Mouse (Mus musculus): Measurements from ENCODE around the gene Gp1ba. TPM values are rescaled to one million over a fixed set of nuclear protein-coding genes. Genes with fewer than 3 reads are reported as not detected.

Gp1ba gene
- polyA plus RNA-seq, 1 experiment = 0.03 TPM

DNA sequence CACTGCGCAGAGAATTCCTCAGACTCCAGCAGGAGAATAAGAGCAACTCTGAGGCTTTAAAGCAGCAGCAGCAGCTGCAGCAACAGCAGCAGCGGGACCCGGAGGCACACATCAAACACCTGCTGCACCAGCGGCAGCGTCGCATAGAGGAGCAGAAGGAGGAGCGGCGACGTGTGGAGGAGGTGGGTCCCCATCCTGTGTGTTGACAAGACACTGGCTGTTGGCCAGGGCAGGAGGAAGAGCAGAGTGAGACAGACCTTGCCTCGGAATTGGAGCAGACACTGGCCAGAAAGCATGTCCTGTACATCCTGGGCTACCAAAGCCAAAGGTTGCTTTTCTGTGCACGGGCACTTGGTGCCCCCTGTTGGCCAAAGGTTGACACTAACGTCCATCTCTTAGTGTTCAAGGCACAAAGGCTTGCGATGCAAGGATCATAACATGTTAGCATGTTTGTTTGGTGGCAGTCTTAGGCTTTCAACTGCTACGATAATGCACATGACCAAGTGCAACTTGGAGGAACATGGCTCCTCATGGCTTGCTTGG is 33.8 kb upstream of the Gp1ba start:
- H3K27me3 ChIP-seq (replicated peaks; ENCODE audit: control insufficient read depth, insufficient read depth, low read length) = no peaks in the 10 kb centered on the region
- H3K27ac ChIP-seq (ENCODE audit: insufficient read depth, low read depth, low read length) = no peak overlapping the region
- H3K4me1 ChIP-seq (ENCODE audit: control insufficient read depth, insufficient read depth, low read length) = no peaks in the 10 kb centered on the region
- H3K36me3 ChIP-seq (ENCODE audit: control insufficient read depth, insufficient read depth, low read length) = no peaks in the 10 kb centered on the region; the same call in none of the 2 replicates
- WGBS = 53% methylated on average over 14 of the region's 14 CpGs
- TF ChIP-seq POLR2A (IDR thresholded peaks at IDR 0.05; ENCODE audit: low read depth, low read length) (no peak), CTCF (conservative IDR thresholded peaks at IDR 0.05; ENCODE audit: insufficient read depth, insufficient read length, low read depth, low read length) (peak; percentile 97)
- DNase-seq = peak; percentile 88
- no peak overlapping the region for H3K4me3 ChIP-seq (ENCODE audit: insufficient read depth, low read depth, low read length)

- H3K4me1 ChIP-seq (ENCODE audit: control insufficient read depth, insufficient read depth, low read length) = no peaks in the 10 kb centered on the region
- H3K27me3 ChIP-seq (replicated peaks; ENCODE audit: control insufficient read depth, insufficient read depth, low read length) = no peaks in the 10 kb centered on the region
- H3K4me3 ChIP-seq (ENCODE audit: insufficient read depth, low read depth, low read length) = no peak overlapping the region
- TF ChIP-seq POLR2A (IDR thresholded peaks at IDR 0.05; ENCODE audit: low read depth, low read length) = no peak
- TF ChIP-seq CTCF (conservative IDR thresholded peaks at IDR 0.05; ENCODE audit: insufficient read depth, insufficient read length, low read depth, low read length) = no peak
- WGBS = 80% methylated on average over 12 of the region's 12 CpGs
- DNase-seq = no peak
- no peaks in the 10 kb centered on the region; the same call in none of the 2 replicates for H3K36me3 ChIP-seq (ENCODE audit: control insufficient read depth, insufficient read depth, low read length)
- H3K27ac ChIP-seq (ENCODE audit: insufficient read depth, low read depth, low read length) = no peak overlapping the region
Measured at GRCm38 (mm10) chr11:70606717-70607116, 32.2 kb upstream of the Gp1ba start.

DNA sequence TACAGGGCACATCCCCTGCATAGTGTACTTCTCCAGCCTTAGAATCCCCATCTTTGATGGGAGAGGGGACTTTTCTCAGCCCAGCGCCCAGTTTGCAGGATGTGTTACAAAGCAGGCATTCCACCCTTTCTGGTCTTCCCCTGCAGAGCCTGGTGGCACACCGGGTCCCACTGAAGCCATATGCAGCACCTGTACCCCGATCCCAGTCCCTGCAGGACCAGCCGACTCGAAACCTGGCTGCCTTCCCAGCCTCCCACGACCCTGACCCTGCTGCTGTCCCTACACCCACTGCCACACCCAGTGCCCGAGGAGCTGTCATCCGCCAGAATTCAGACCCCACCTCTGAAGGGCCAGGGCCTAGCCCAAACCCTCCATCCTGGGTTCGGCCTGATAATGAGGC is 31.3 kb upstream of the Gp1ba start:
- no peak overlapping the region for H3K27ac ChIP-seq (ENCODE audit: insufficient read depth, low read depth, low read length)
- no peaks in the 10 kb centered on the region for H3K4me1 ChIP-seq (ENCODE audit: control insufficient read depth, insufficient read depth, low read length)
- WGBS = 82% methylated on average over 9 of the region's 9 CpGs
- no peaks in the 10 kb centered on the region for H3K27me3 ChIP-seq (replicated peaks; ENCODE audit: control insufficient read depth, insufficient read depth, low read length)
- TF ChIP-seq POLR2A (IDR thresholded peaks at IDR 0.05; ENCODE audit: low read depth, low read length) (no peak), CTCF (conservative IDR thresholded peaks at IDR 0.05; ENCODE audit: insufficient read depth, insufficient read length, low read depth, low read length) (no peak)
- no peak overlapping the region for H3K4me3 ChIP-seq (ENCODE audit: insufficient read depth, low read depth, low read length)
- no peaks in the 10 kb centered on the region; the same call in none of the 2 replicates for H3K36me3 ChIP-seq (ENCODE audit: control insufficient read depth, insufficient read depth, low read length)
- DNase-seq = no peak

- peak; percentile 86 for DNase-seq
- H3K4me3 ChIP-seq (ENCODE audit: insufficient read depth, low read depth, low read length) = no peak overlapping the region
- 73% methylated on average over 26 of the region's 26 CpGs for WGBS
- no peaks in the 10 kb centered on the region for H3K4me1 ChIP-seq (ENCODE audit: control insufficient read depth, insufficient read depth, low read length)
- TF ChIP-seq POLR2A (IDR thresholded peaks at IDR 0.05; ENCODE audit: low read depth, low read length) (no peak), CTCF (conservative IDR thresholded peaks at IDR 0.05; ENCODE audit: insufficient read depth, insufficient read length, low read depth, low read length) (peak; percentile 60)
- H3K36me3 ChIP-seq (ENCODE audit: control insufficient read depth, insufficient read depth, low read length) = no peaks in the 10 kb centered on the region; the same call in none of the 2 replicates
- H3K27ac ChIP-seq (ENCODE audit: insufficient read depth, low read depth, low read length) = no peak overlapping the region
- H3K27me3 ChIP-seq (replicated peaks; ENCODE audit: control insufficient read depth, insufficient read depth, low read length) = no peaks in the 10 kb centered on the region
Measured at GRCm38 (mm10) chr11:70608381-70609066, 30.4 kb upstream of the Gp1ba start.

DNA sequence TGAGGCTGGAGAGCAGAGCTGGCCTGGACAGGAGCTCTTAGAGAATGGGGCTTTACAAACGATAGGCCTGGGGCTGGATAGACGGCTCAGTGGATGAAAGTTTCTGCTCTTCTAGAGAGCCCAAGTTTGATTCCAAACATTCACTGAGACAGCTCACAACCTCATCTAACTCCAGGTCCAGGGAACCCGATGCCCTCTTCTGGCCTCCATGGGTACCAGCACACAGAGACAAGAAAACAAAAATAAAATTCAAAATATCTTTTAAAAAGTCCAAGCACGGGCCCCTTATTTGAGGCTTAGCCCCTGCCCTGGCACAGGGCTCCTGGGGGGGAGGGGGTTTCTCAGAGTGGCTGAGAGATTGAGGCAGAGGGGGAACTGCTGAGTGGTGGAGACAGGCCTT is 28.2 kb upstream of the Gp1ba start:
- Histone ChIP-seq H3K27ac (ENCODE audit: insufficient read depth, low read depth, low read length) (no peak overlapping the region), H3K27me3 (replicated peaks; ENCODE audit: control insufficient read depth, insufficient read depth, low read length) (no peaks in the 10 kb centered on the region), H3K36me3 (ENCODE audit: control insufficient read depth, insufficient read depth, low read length) (no peaks in the 10 kb centered on the region; the same call in none of the 2 replicates), H3K4me1 (ENCODE audit: control insufficient read depth, insufficient read depth, low read length) (peaks cover 5% of the 10 kb centered on the region; the same call in 1 of the 2 replicates), H3K4me3 (ENCODE audit: insufficient read depth, low read depth, low read length) (no peak overlapping the region)
- no peak for TF ChIP-seq POLR2A (IDR thresholded peaks at IDR 0.05; ENCODE audit: low read depth, low read length)
- no peak; the same call in 1 of the 2 replicates for TF ChIP-seq CTCF (conservative IDR thresholded peaks at IDR 0.05; ENCODE audit: insufficient read depth, insufficient read length, low read depth, low read length)
- no peak for DNase-seq
- 84% methylated on average over 4 of the region's 4 CpGs for WGBS

DNA sequence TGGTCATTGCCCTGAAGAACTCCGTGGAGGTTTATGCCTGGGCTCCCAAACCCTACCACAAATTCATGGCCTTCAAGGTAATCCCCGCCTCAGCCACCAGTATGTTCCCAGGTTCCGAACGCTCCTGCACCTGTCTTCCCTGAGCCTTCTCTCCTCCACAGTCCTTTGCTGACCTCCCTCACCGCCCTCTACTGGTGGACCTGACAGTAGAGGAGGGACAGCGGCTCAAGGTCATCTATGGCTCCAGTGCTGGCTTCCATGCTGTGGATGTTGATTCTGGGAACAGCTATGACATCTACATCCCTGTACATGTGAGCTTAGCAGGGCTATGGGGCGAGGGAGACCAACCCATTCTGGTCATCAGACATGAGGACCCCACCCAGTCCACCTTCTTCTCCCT is 26.4 kb upstream of the Gp1ba start:
- H3K4me1 ChIP-seq (ENCODE audit: control insufficient read depth, insufficient read depth, low read length) = peaks cover 5% of the 10 kb centered on the region; the same call in 1 of the 2 replicates
- no peaks in the 10 kb centered on the region for H3K27me3 ChIP-seq (replicated peaks; ENCODE audit: control insufficient read depth, insufficient read depth, low read length)
- TF ChIP-seq POLR2A (IDR thresholded peaks at IDR 0.05; ENCODE audit: low read depth, low read length) (no peak), CTCF (conservative IDR thresholded peaks at IDR 0.05; ENCODE audit: insufficient read depth, insufficient read length, low read depth, low read length) (peak; percentile 47; the same call in 1 of the 2 replicates)
- no peak overlapping the region for H3K27ac ChIP-seq (ENCODE audit: insufficient read depth, low read depth, low read length)
- no peak overlapping the region for H3K4me3 ChIP-seq (ENCODE audit: insufficient read depth, low read depth, low read length)
- 74% methylated on average over 7 of the region's 7 CpGs for WGBS
- peak; percentile 27 for DNase-seq
- no peaks in the 10 kb centered on the region; the same call in none of the 2 replicates for H3K36me3 ChIP-seq (ENCODE audit: control insufficient read depth, insufficient read depth, low read length)

- H3K27ac ChIP-seq (ENCODE audit: insufficient read depth, low read depth, low read length) = no peak overlapping the region
- TF ChIP-seq CTCF (conservative IDR thresholded peaks at IDR 0.05; ENCODE audit: insufficient read depth, insufficient read length, low read depth, low read length) (no peak; the same call in 1 of the 2 replicates), POLR2A (IDR thresholded peaks at IDR 0.05; ENCODE audit: low read depth, low read length) (no peak)
- H3K27me3 ChIP-seq (replicated peaks; ENCODE audit: control insufficient read depth, insufficient read depth, low read length) = no peaks in the 10 kb centered on the region
- H3K4me1 ChIP-seq (ENCODE audit: control insufficient read depth, insufficient read depth, low read length) = peaks cover 5% of the 10 kb centered on the region; the same call in 1 of the 2 replicates
- peak overlapping the region; percentile 45 for H3K4me3 ChIP-seq (ENCODE audit: insufficient read depth, low read depth, low read length)
- 4% methylated on average over 17 of the region's 17 CpGs for WGBS
- H3K36me3 ChIP-seq (ENCODE audit: control insufficient read depth, insufficient read depth, low read length) = no peaks in the 10 kb centered on the region
- peak; percentile 80 for DNase-seq
Measured at GRCm38 (mm10) chr11:70615074-70615473, 23.8 kb upstream of the Gp1ba start.
